Mouse (Mus musculus): ENCODE results near the gene Lcn4. TPM values are rescaled to one million over a fixed set of nuclear protein-coding genes. Genes with fewer than 3 reads are reported as not detected.

The Lcn4 gene
- polyA plus RNA-seq, 1 experiment from 2014 or later: not detected

DNA sequence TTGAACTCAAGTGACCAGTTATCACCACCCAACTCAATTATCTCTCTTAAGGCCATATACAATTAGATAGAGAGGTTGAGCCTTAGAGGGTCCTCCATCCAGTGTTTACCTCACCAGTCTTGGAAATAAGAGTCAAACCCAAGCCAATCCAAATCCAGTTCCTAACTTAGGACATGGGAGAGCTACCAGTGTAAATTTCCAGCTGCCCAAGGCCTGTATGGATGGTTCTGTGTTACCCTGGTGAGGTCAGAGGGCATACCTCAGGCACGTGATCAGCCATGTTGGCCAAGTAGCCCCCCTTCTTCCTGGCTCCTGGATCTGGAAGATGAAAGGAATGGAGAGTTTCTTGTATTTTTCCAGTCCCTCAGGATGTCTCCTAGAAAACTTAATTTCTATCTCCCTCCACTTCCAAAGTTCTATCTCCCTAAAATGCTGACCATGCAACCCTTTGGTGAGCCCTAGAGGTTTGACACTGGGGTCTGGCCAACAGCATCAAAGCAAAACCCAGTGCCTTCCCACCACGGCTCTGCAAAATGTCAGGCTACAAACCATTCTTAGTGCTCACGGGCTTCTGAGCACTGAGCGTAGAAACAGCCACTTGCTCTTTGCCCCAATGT lies 33.7 kb downstream of the Lcn4 start:
- no peak overlapping the region for H3K9ac ChIP-seq
- no peak overlapping the region for H3K4me2 ChIP-seq (replicated peaks)
- DNase-seq (ENCODE audit: low spot score) (no peak), ATAC-seq (ENCODE audit: low FRiP score) (no peak)
- no peak overlapping the region for H3K27ac ChIP-seq
- H3K27me3 ChIP-seq (ENCODE audit: control insufficient read depth, insufficient read depth, low read length): no peaks in the 10 kb centered on the region
- peaks cover 27% of the 10 kb centered on the region for H3K4me1 ChIP-seq (replicated peaks; ENCODE audit: control insufficient read depth, insufficient read depth, low read length)
- peaks cover 52% of the 10 kb centered on the region for H3K36me3 ChIP-seq (replicated peaks; ENCODE audit: control insufficient read depth, insufficient read depth)
- WGBS: 81% methylated on average over 4 of the region's 4 CpGs
- no peaks in the 10 kb centered on the region for H3K9me3 ChIP-seq (ENCODE audit: control insufficient read depth, low read length)
- no peak overlapping the region for H3K4me3 ChIP-seq (replicated peaks; ENCODE audit: low read length)

DNA sequence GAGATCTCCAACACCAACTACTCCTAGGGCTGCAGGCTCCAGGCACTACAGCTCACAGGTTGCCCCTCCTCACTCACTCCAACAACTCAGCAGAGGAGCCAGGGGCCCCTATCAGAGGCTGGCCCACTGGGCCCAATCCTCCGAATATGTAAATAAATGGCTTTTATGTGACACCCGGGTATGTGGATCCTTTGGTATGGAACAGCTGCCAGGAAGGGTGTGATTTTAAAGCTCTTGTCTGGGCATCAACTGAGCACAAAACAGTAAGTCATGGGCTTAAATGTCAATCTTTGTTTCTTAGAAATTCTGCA lies 34.8 kb downstream of the Lcn4 start:
- no peak for DNase-seq (ENCODE audit: low spot score)
- Histone ChIP-seq H3K4me1 (replicated peaks; ENCODE audit: control insufficient read depth, insufficient read depth, low read length) (peaks cover 35% of the 10 kb centered on the region), H3K36me3 (replicated peaks; ENCODE audit: control insufficient read depth, insufficient read depth) (peaks cover 55% of the 10 kb centered on the region), H3K4me3 (replicated peaks; ENCODE audit: low read length) (no peak overlapping the region), H3K4me2 (replicated peaks) (no peak overlapping the region), H3K27ac (no peak overlapping the region), H3K9me3 (ENCODE audit: control insufficient read depth, low read length) (no peaks in the 10 kb centered on the region), H3K9ac (no peak overlapping the region), H3K27me3 (ENCODE audit: control insufficient read depth, insufficient read depth, low read length) (no peaks in the 10 kb centered on the region)
- ATAC-seq (ENCODE audit: low FRiP score): no peak
- 46% methylated on average over 2 of the region's 2 CpGs for WGBS

DNA sequence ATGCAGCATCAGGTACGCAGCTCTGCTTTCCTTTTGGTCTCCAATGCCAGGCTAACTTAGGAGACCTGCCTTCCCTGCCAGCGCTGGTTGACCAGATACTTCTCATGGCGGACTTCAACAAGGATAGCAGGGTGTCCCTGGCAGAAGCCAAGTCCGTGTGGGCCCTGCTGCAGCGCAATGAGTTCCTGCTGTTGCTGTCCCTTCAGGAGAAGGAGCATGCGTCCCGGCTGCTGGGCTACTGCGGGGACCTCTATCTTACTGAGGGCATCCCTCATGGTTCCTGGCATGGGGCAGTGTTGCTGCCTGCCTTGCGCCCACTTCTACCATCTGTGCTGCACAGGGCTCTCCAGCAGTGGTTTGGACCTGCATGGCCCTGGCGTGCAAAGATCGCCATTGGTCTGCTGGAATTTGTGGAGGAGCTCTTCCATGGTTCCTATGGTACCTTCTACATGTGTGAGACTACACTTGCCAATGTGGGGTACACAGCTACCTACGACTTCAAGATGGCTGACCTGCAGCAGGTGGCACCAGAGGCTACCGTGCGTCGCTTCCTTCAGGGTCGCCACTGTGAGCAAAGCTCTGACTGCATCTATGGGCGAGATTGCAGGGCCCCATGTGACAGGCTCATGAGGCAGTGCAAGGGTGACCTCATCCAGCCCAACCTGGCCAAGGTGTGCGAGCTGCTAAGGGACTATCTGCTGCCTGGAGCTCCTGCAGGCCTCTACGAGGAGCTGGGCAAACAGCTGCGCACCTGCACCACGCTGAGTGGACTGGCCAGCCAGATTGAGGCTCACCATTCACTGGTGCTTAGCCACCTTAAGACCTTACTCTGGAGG lies 35.4 kb downstream of the Lcn4 start:
- H3K4me1 ChIP-seq (replicated peaks; ENCODE audit: control insufficient read depth, insufficient read depth, low read length): peaks cover 40% of the 10 kb centered on the region
- ATAC-seq (ENCODE audit: low FRiP score): no peak
- WGBS: 75% methylated on average over 21 of the region's 21 CpGs

GRCm38 (mm10) chr2:26634629-26635488 lies 36.2 kb downstream of the Lcn4 start:
- WGBS: 68% methylated on average over 12 of the region's 12 CpGs
- H3K36me3 ChIP-seq (replicated peaks; ENCODE audit: control insufficient read depth, insufficient read depth): peaks cover 55% of the 10 kb centered on the region
- no peak for ATAC-seq (ENCODE audit: low FRiP score)
- DNase-seq (ENCODE audit: low spot score): no peak
- H3K4me3 ChIP-seq (replicated peaks; ENCODE audit: low read length): no peak overlapping the region
- no peaks in the 10 kb centered on the region for H3K9me3 ChIP-seq (ENCODE audit: control insufficient read depth, low read length)
- H3K9ac ChIP-seq: no peak overlapping the region
- no peaks in the 10 kb centered on the region for H3K27me3 ChIP-seq (ENCODE audit: control insufficient read depth, insufficient read depth, low read length)
- H3K4me2 ChIP-seq (replicated peaks): no peak overlapping the region
- H3K4me1 ChIP-seq (replicated peaks; ENCODE audit: control insufficient read depth, insufficient read depth, low read length): peaks cover 49% of the 10 kb centered on the region
- H3K27ac ChIP-seq: no peak overlapping the region

More for the DNA sequence above, 35.4 kb downstream of the Lcn4 start:
- Histone ChIP-seq H3K9ac (no peak overlapping the region), H3K27me3 (ENCODE audit: control insufficient read depth, insufficient read depth, low read length) (no peaks in the 10 kb centered on the region), H3K4me2 (replicated peaks) (no peak overlapping the region), H3K9me3 (ENCODE audit: control insufficient read depth, low read length) (no peaks in the 10 kb centered on the region), H3K4me3 (replicated peaks; ENCODE audit: low read length) (no peak overlapping the region), H3K36me3 (replicated peaks; ENCODE audit: control insufficient read depth, insufficient read depth) (peaks cover 55% of the 10 kb centered on the region), H3K27ac (no peak overlapping the region)
- DNase-seq (ENCODE audit: low spot score): no peak

- H3K27me3 ChIP-seq (ENCODE audit: control insufficient read depth, insufficient read depth, low read length): no peaks in the 10 kb centered on the region
- WGBS: 79% methylated on average over 4 of the region's 4 CpGs
- no peaks in the 10 kb centered on the region for H3K9me3 ChIP-seq (ENCODE audit: control insufficient read depth, low read length)
- ATAC-seq (ENCODE audit: low FRiP score) (no peak), DNase-seq (ENCODE audit: low spot score) (no peak)
- no peak overlapping the region for H3K9ac ChIP-seq
- H3K4me1 ChIP-seq (replicated peaks; ENCODE audit: control insufficient read depth, insufficient read depth, low read length): peaks cover 54% of the 10 kb centered on the region
- H3K27ac ChIP-seq: no peak overlapping the region
- H3K36me3 ChIP-seq (replicated peaks; ENCODE audit: control insufficient read depth, insufficient read depth): peaks cover 55% of the 10 kb centered on the region
- H3K4me3 ChIP-seq (replicated peaks; ENCODE audit: low read length): no peak overlapping the region
- H3K4me2 ChIP-seq (replicated peaks): no peak overlapping the region
Observed at GRCm38 (mm10) chr2:26633953-26634530, 37.0 kb downstream of the Lcn4 start.

DNA sequence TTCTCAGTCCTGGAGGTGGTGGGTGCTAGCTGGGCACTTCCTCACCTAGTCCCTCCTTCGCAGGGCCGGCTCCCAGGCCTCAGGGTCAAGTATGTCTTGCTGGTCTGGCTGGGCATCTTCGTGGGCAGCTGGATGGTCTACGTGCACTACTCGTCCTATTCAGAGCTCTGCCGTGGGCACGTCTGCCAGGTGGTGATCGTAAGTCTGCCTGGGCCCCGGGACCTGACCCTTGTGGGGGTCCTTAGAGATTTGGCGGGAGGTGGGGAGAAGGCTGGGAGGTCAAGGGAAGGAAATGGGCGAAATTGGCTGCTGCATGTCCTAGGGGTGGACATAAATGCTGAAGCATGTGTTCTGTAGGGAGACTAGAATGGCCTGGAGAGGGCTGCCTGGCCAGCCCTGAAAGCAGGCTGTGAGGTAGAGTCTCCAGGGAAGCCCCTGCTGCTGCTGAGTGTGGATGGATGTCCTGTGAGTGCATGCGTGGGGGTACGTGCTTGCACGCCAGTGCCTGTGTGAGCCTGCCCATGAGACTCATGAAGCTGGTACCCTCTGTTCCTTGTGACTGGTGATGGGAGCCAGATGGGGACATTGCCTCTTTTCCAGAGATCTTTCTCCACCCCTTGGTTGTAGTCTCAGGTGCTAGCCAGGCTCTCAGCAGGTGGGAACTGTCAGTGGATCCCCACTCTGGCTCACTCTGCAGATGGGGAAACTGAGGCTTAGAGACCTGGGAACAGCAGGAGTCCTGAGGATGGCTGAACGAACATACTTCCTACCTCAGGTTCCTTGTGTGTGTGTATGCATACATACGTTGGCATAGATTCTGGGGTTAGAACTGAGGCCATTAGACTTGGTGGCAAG lies 38.3 kb downstream of the Lcn4 start:
- H3K9me3 ChIP-seq (ENCODE audit: control insufficient read depth, low read length): no peaks in the 10 kb centered on the region
- H3K4me2 ChIP-seq (replicated peaks): no peak overlapping the region
- H3K27ac ChIP-seq: no peak overlapping the region
- ATAC-seq (ENCODE audit: low FRiP score): no peak
- H3K4me1 ChIP-seq (replicated peaks; ENCODE audit: control insufficient read depth, insufficient read depth, low read length): peaks cover 43% of the 10 kb centered on the region
- no peaks in the 10 kb centered on the region for H3K27me3 ChIP-seq (ENCODE audit: control insufficient read depth, insufficient read depth, low read length)
- peak overlapping the region; percentile 39; the same call in 1 of the 2 replicates for H3K9ac ChIP-seq
- 81% methylated on average over 16 of the region's 16 CpGs for WGBS
- no peak for DNase-seq (ENCODE audit: low spot score)
- no peak overlapping the region for H3K4me3 ChIP-seq (replicated peaks; ENCODE audit: low read length)
- H3K36me3 ChIP-seq (replicated peaks; ENCODE audit: control insufficient read depth, insufficient read depth): peaks cover 44% of the 10 kb centered on the region

DNA sequence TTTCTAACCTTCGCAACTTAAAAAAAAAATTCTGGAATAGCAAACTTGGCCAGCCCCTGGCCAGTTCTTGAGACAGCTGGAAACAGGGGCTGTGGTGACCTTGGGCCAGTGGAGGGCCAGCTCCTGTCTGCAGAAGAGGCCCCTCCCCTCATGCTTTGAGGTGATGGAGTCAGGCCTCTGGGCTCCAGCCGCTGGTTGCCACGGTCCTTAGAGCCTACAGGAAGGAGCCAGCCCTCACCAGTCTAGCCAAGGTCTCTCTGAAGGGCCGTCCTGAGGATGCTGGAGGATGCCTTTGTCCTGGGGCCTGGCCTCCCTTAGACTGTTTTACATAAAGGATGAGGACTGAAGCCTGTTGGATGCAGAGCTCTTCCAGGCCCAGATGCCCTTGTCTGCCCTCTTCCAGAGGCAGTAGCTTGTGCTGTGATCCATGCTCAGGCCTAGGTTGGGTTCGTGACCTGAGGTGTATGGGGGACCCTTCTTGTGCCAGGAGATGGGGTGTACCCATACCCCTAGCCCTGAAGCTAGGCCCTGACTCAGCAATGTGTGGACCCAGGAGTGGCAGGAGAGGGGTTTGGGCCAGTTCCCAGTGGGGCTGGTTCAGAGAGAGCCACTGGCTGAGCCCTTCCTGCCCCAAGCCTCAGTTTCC lies 42.2 kb downstream of the Lcn4 start:
- H3K27ac ChIP-seq: peak overlapping the region; percentile 92
- H3K36me3 ChIP-seq (replicated peaks; ENCODE audit: control insufficient read depth, insufficient read depth): peaks cover 6% of the 10 kb centered on the region; the same call in 1 of the 2 replicates
- H3K4me3 ChIP-seq (replicated peaks; ENCODE audit: low read length): peak overlapping the region; percentile 64
- ATAC-seq (ENCODE audit: low FRiP score): peak; percentile 41
- peak overlapping the region; percentile 98 for H3K9ac ChIP-seq
- no peak for DNase-seq (ENCODE audit: low spot score)
- H3K4me1 ChIP-seq (replicated peaks; ENCODE audit: control insufficient read depth, insufficient read depth, low read length): peaks cover 42% of the 10 kb centered on the region
- H3K9me3 ChIP-seq (ENCODE audit: control insufficient read depth, low read length): no peaks in the 10 kb centered on the region
- no peaks in the 10 kb centered on the region for H3K27me3 ChIP-seq (ENCODE audit: control insufficient read depth, insufficient read depth, low read length)
- H3K4me2 ChIP-seq (replicated peaks): peak overlapping the region; percentile 90
- WGBS: 23% methylated on average over 5 of the region's 5 CpGs

All from hindbrain, embryonic 14.5 days (tissue).